Mouse (Mus musculus): ENCODE results near the gene Tmem98. TPM values are rescaled to one million over a fixed set of nuclear protein-coding genes. Genes with fewer than 3 reads are reported as not detected.

The Tmem98 gene
- polyA plus RNA-seq, 1 experiment from 2014 or later, result 18.2 TPM

GRCm38 (mm10) chr11:80772595-80773210, 37.3 kb upstream of the Tmem98 start:
- Histone ChIP-seq H3K4me2 (ENCODE audit: low read length) (no peak overlapping the region), H3K27ac (ENCODE audit: low read depth, low read length) (no peak overlapping the region), H3K9ac (ENCODE audit: low read depth, low read length) (no peak overlapping the region), H3K9me3 (ENCODE audit: control insufficient read depth, low read length) (no peaks in the 10 kb centered on the region), H3K27me3 (replicated peaks; ENCODE audit: control insufficient read depth, insufficient read depth, low read length) (no peaks in the 10 kb centered on the region), H3K4me3 (ENCODE audit: low read length) (no peak overlapping the region), H3K4me1 (ENCODE audit: control insufficient read depth, insufficient read depth, low read depth, low read length) (no peaks in the 10 kb centered on the region), H3K36me3 (ENCODE audit: control insufficient read depth, insufficient read depth, low read length) (no peaks in the 10 kb centered on the region)
- WGBS, result 82% methylated on average over 6 of the region's 6 CpGs
- no peak for ATAC-seq

GRCm38 (mm10) chr11:80775535-80775934, 34.4 kb upstream of the Tmem98 start:
- Histone ChIP-seq H3K4me2 (ENCODE audit: low read length) (no peak overlapping the region), H3K27me3 (replicated peaks; ENCODE audit: control insufficient read depth, insufficient read depth, low read length) (peaks cover 2% of the 10 kb centered on the region; the same call in 1 of the 2 replicates), H3K4me1 (ENCODE audit: control insufficient read depth, insufficient read depth, low read depth, low read length) (peaks cover 7% of the 10 kb centered on the region), H3K4me3 (ENCODE audit: low read length) (no peak overlapping the region), H3K36me3 (ENCODE audit: control insufficient read depth, insufficient read depth, low read length) (no peaks in the 10 kb centered on the region), H3K9ac (ENCODE audit: low read depth, low read length) (no peak overlapping the region), H3K9me3 (ENCODE audit: control insufficient read depth, low read length) (no peaks in the 10 kb centered on the region), H3K27ac (ENCODE audit: low read depth, low read length) (no peak overlapping the region)
- no peak for ATAC-seq
- WGBS, result 81% methylated on average over 3 of the region's 3 CpGs

DNA sequence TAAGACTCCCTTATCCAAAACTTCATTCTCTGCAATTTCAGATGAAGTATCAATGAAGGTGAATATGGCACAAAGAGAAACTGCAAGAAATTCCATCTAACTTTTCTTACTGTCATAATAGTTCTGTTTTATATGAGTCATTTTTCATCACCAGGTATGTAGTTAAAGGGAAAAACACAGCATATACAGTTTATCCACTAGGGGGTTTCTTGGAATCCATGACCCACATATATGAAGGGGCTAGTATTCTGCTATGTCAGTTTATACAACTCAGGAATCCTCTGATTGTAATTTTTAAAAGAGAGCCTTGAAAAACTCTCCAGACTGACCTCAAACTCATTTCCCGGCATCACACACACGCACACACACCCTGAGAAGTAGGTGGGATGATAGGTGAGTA, 32.3 kb upstream of the Tmem98 start:
- Histone ChIP-seq H3K36me3 (ENCODE audit: control insufficient read depth, insufficient read depth, low read length) (no peaks in the 10 kb centered on the region), H3K4me1 (ENCODE audit: control insufficient read depth, insufficient read depth, low read depth, low read length) (peaks cover 7% of the 10 kb centered on the region), H3K27ac (ENCODE audit: low read depth, low read length) (no peak overlapping the region), H3K4me2 (ENCODE audit: low read length) (no peak overlapping the region), H3K27me3 (replicated peaks; ENCODE audit: control insufficient read depth, insufficient read depth, low read length) (peaks cover 2% of the 10 kb centered on the region; the same call in 1 of the 2 replicates), H3K9me3 (ENCODE audit: control insufficient read depth, low read length) (no peaks in the 10 kb centered on the region), H3K9ac (ENCODE audit: low read depth, low read length) (no peak overlapping the region), H3K4me3 (ENCODE audit: low read length) (no peak overlapping the region)
- 87% methylated on average over 2 of the region's 2 CpGs for WGBS
- ATAC-seq, result no peak

- ATAC-seq, result no peak
- H3K9ac ChIP-seq (ENCODE audit: low read depth, low read length), result no peak overlapping the region
- 74% methylated on average over 6 of the region's 6 CpGs for WGBS
Observed at GRCm38 (mm10) chr11:80778157-80778556, 31.8 kb upstream of the Tmem98 start.

GRCm38 (mm10) chr11:80778916-80779526, 31.0 kb upstream of the Tmem98 start:
- ATAC-seq, result no peak; the same call in 1 of the 2 replicates
- Histone ChIP-seq H3K27ac (ENCODE audit: low read depth, low read length) (peak overlapping the region; percentile 64; the same call in 1 of the 2 replicates), H3K4me2 (ENCODE audit: low read length) (peak overlapping the region; percentile 95), H3K4me1 (ENCODE audit: control insufficient read depth, insufficient read depth, low read depth, low read length) (peaks cover 7% of the 10 kb centered on the region), H3K9me3 (ENCODE audit: control insufficient read depth, low read length) (no peaks in the 10 kb centered on the region), H3K36me3 (ENCODE audit: control insufficient read depth, insufficient read depth, low read length) (no peaks in the 10 kb centered on the region), H3K9ac (ENCODE audit: low read depth, low read length) (peak overlapping the region; percentile 79), H3K4me3 (ENCODE audit: low read length) (peak overlapping the region; percentile 87), H3K27me3 (replicated peaks; ENCODE audit: control insufficient read depth, insufficient read depth, low read length) (peaks cover 2% of the 10 kb centered on the region; the same call in 1 of the 2 replicates)
- 4% methylated on average over 18 of the region's 18 CpGs for WGBS

More at GRCm38 (mm10) chr11:80778157-80778556, 31.8 kb upstream of the Tmem98 start:
- no peak overlapping the region for H3K4me3 ChIP-seq (ENCODE audit: low read length)
- peaks cover 7% of the 10 kb centered on the region for H3K4me1 ChIP-seq (ENCODE audit: control insufficient read depth, insufficient read depth, low read depth, low read length)
- H3K27me3 ChIP-seq (replicated peaks; ENCODE audit: control insufficient read depth, insufficient read depth, low read length), result peaks cover 2% of the 10 kb centered on the region; the same call in 1 of the 2 replicates
- no peak overlapping the region for H3K27ac ChIP-seq (ENCODE audit: low read depth, low read length)
- no peaks in the 10 kb centered on the region for H3K9me3 ChIP-seq (ENCODE audit: control insufficient read depth, low read length)
- H3K4me2 ChIP-seq (ENCODE audit: low read length), result no peak overlapping the region
- H3K36me3 ChIP-seq (ENCODE audit: control insufficient read depth, insufficient read depth, low read length), result no peaks in the 10 kb centered on the region

- peak within 1 kb of the TSS; percentile 79 for H3K9ac ChIP-seq (ENCODE audit: low read depth, low read length)
- peak; percentile 96 for ATAC-seq
- no peaks in the 10 kb centered on the region for H3K36me3 ChIP-seq (ENCODE audit: control insufficient read depth, insufficient read depth, low read length)
- peak within 1 kb of the TSS; percentile 64 for H3K27ac ChIP-seq (ENCODE audit: low read depth, low read length)
- no peaks in the 10 kb centered on the region for H3K9me3 ChIP-seq (ENCODE audit: control insufficient read depth, low read length)
- peak within 1 kb of the TSS; percentile 87 for H3K4me3 ChIP-seq (ENCODE audit: low read length)
- H3K4me1 ChIP-seq (ENCODE audit: control insufficient read depth, insufficient read depth, low read depth, low read length), result peaks cover 7% of the 10 kb centered on the region
- WGBS, result under 1% methylated on average over 76 of the region's 87 CpGs
- peak within 1 kb of the TSS; percentile 95 for H3K4me2 ChIP-seq (ENCODE audit: low read length)
- peaks cover 2% of the 10 kb centered on the region; the same call in 1 of the 2 replicates for H3K27me3 ChIP-seq (replicated peaks; ENCODE audit: control insufficient read depth, insufficient read depth, low read length)
Observed at GRCm38 (mm10) chr11:80779527-80780344, 30.2 kb upstream of the Tmem98 start, which contains the start of gene Myo1d. TSS of gene Myo1d (minus strand) at chr11:80780025.

- no peak for ATAC-seq
- peaks cover 7% of the 10 kb centered on the region for H3K4me1 ChIP-seq (ENCODE audit: control insufficient read depth, insufficient read depth, low read depth, low read length)
- H3K4me2 ChIP-seq (ENCODE audit: low read length), result no peak overlapping the region
- no peaks in the 10 kb centered on the region for H3K9me3 ChIP-seq (ENCODE audit: control insufficient read depth, low read length)
- H3K27ac ChIP-seq (ENCODE audit: low read depth, low read length), result no peak overlapping the region
- WGBS, result 93% methylated on average over 2 of the region's 2 CpGs
- H3K4me3 ChIP-seq (ENCODE audit: low read length), result no peak overlapping the region
- no peak overlapping the region for H3K9ac ChIP-seq (ENCODE audit: low read depth, low read length)
- peaks cover 2% of the 10 kb centered on the region; the same call in 1 of the 2 replicates for H3K27me3 ChIP-seq (replicated peaks; ENCODE audit: control insufficient read depth, insufficient read depth, low read length)
- no peaks in the 10 kb centered on the region for H3K36me3 ChIP-seq (ENCODE audit: control insufficient read depth, insufficient read depth, low read length)
Observed at GRCm38 (mm10) chr11:80781535-80781934, 28.4 kb upstream of the Tmem98 start.

DNA sequence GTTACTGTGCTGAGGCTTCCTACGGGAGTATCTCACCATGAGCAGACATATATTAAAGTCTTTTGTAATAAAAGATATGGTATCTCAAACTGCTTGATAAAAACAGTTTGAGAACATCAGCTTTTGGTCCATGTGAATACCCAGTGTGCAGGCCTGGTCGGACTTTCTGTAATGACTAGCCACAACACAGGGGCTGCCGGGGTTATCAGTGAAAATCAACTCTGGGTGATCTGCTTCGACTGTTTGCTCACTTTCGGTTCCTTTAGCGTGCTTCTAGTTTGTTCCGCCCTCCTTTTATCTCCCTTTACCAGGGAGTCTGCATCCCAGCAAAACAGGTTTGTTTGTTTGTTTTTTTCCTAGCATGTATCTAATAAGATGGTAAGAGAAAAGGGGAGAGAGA, 26.5 kb upstream of the Tmem98 start:
- H3K27ac ChIP-seq (ENCODE audit: low read depth, low read length), result no peak overlapping the region
- H3K9ac ChIP-seq (ENCODE audit: low read depth, low read length), result no peak overlapping the region
- H3K4me2 ChIP-seq (ENCODE audit: low read length), result no peak overlapping the region
- H3K36me3 ChIP-seq (ENCODE audit: control insufficient read depth, insufficient read depth, low read length), result no peaks in the 10 kb centered on the region
- H3K9me3 ChIP-seq (ENCODE audit: control insufficient read depth, low read length), result no peaks in the 10 kb centered on the region
- no peaks in the 10 kb centered on the region for H3K27me3 ChIP-seq (replicated peaks; ENCODE audit: control insufficient read depth, insufficient read depth, low read length)
- H3K4me3 ChIP-seq (ENCODE audit: low read length), result no peak overlapping the region
- no peak for ATAC-seq
- 82% methylated on average over 7 of the region's 7 CpGs for WGBS
- H3K4me1 ChIP-seq (ENCODE audit: control insufficient read depth, insufficient read depth, low read depth, low read length), result peaks cover 7% of the 10 kb centered on the region

GRCm38 (mm10) chr11:80784294-80784743, 25.7 kb upstream of the Tmem98 start:
- H3K4me3 ChIP-seq (ENCODE audit: low read length), result no peak overlapping the region
- H3K36me3 ChIP-seq (ENCODE audit: control insufficient read depth, insufficient read depth, low read length), result no peaks in the 10 kb centered on the region
- no peak for ATAC-seq
- H3K4me1 ChIP-seq (ENCODE audit: control insufficient read depth, insufficient read depth, low read depth, low read length), result peaks cover 1% of the 10 kb centered on the region; the same call in 1 of the 2 replicates
- H3K9me3 ChIP-seq (ENCODE audit: control insufficient read depth, low read length), result no peaks in the 10 kb centered on the region
- no peak overlapping the region for H3K4me2 ChIP-seq (ENCODE audit: low read length)
- H3K9ac ChIP-seq (ENCODE audit: low read depth, low read length), result no peak overlapping the region
- H3K27ac ChIP-seq (ENCODE audit: low read depth, low read length), result no peak overlapping the region
- no peaks in the 10 kb centered on the region for H3K27me3 ChIP-seq (replicated peaks; ENCODE audit: control insufficient read depth, insufficient read depth, low read length)
- 48% methylated on average over 3 of the region's 3 CpGs for WGBS
